Mouse (Mus musculus) midbrain, embryonic 11.5 days (tissue): ENCODE data around the gene Dlgap4. TPM values are rescaled to one million over a fixed set of nuclear protein-coding genes. Genes with fewer than 3 reads are reported as not detected.

Experiments
- ATAC-seq: fragments of 200-750 bp; cut with Nextera tagmentation; 2 replicates; pipeline ENCODE4 v1.8.0; 2017; ENCODE audit warnings: moderate TSS enrichment, moderate library complexity; ENCODE audit not compliant: low FRiP score
- DNase-seq: peaks from one replicate; pipeline ENCODE4 v3.0.0; 2015; ENCODE audit warnings: low spot score; ENCODE audit errors: missing footprints
- H3K27ac ChIP-seq: fragments of 300-500 bp; sonication (generic); 2 replicates; pipeline ENCODE4 v1.5.1; 2014; ENCODE audit warnings: low read depth, low read length
- H3K27me3 ChIP-seq: fragments of 300-500 bp; sonication (generic); 2 replicates; pipeline ENCODE4 v1.6.1; 2014; ENCODE audit warnings: mild to moderate bottlenecking, low read length, moderate library complexity, mixed read lengths; ENCODE audit not compliant: control insufficient read depth, insufficient read depth
- H3K36me3 ChIP-seq: fragments of 300-500 bp; sonication (generic); 2 replicates; pipeline ENCODE4 v1.6.1; 2014; ENCODE audit warnings: mild to moderate bottlenecking, low read length, moderate library complexity, mixed read lengths; ENCODE audit not compliant: control insufficient read depth, insufficient read depth
- H3K4me1 ChIP-seq: fragments of 300-500 bp; sonication (generic); 2 replicates; pipeline ENCODE4 v1.6.1; 2014; ENCODE audit warnings: low read length; ENCODE audit not compliant: control insufficient read depth, insufficient read depth
- H3K4me2 ChIP-seq: fragments of 300-500 bp; sonication (generic); 2 replicates; pipeline ENCODE4 v1.6.1; 2014; ENCODE audit warnings: mild to moderate bottlenecking, moderate library complexity
- H3K4me3 ChIP-seq: fragments of 300-500 bp; sonication (generic); 2 replicates; pipeline ENCODE4 v1.5.1; 2014; ENCODE audit warnings: low read depth, low read length
- H3K9ac ChIP-seq: fragments of 300-500 bp; sonication (generic); 2 replicates; pipeline ENCODE4 v1.6.1; 2014; ENCODE audit warnings: low read length
- H3K9me3 ChIP-seq: fragments of 300-500 bp; sonication (generic); 2 replicates; pipeline ENCODE4 v1.6.1; 2016; ENCODE audit warnings: low read length; ENCODE audit not compliant: control insufficient read depth
- WGBS: fragments of 180-500 bp; shearing (Covaris S2); extraction: QIAGEN DNeasy Blood & Tissue Kit; methylation state at CpG from one replicate; pipeline ENCODE4 v1.1.7; 2014; 5-methylcytosine and 5-hydroxymethylcytosine counted together
- polyA plus RNA-seq: library from polyadenylated mRNA; unstranded; fragments of >200 nt; fragmentation: Nextera tagmentation; extraction: Ambion mirVana; gene quantifications from 2 replicates; pipeline ENCODE4 v1.2.1, GENCODE M21; 2014

Dlgap4 gene
- polyA plus RNA-seq, 1 experiment from 2014 or later = 127 TPM

- Histone ChIP-seq H3K4me1 (no peaks in the 10 kb centered on the region), H3K27me3 (no peaks in the 10 kb centered on the region), H3K4me2 (no peak overlapping the region), H3K4me3 (no peak overlapping the region), H3K27ac (no peak overlapping the region), H3K9me3 (no peaks in the 10 kb centered on the region), H3K36me3 (no peaks in the 10 kb centered on the region), H3K9ac (no peak overlapping the region)
- ATAC-seq (no peak), DNase-seq (no peak)
- 76% methylated on average over 6 of the region's 6 CpGs for WGBS
Observed at GRCm38 (mm10) chr2:156659981-156660380, 46.5 kb downstream of the Dlgap4 start.

DNA sequence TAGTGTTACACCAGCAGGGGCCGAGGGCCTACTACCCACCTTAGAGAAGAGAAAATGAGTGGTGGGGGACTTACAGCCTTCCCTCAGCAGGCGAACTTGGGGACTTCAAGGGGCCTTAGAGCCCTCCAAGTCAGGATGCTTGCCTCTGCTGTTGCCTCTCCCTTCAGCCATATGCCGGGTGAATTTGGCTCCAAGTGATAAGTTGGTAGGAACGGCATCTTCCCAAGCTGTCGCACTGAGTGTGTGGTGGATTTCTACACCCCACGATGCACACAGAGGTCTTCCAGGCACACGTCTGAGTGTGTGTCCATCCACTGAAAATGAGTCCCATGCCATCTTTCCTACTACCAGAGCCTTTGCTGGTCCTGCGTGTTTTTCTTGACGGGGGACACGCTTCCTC is 49.7 kb downstream of the Dlgap4 start:
- H3K9ac ChIP-seq = no peak overlapping the region
- DNase-seq (no peak), ATAC-seq (no peak)
- H3K27me3 ChIP-seq = no peaks in the 10 kb centered on the region
- no peaks in the 10 kb centered on the region for H3K4me1 ChIP-seq
- H3K36me3 ChIP-seq = no peaks in the 10 kb centered on the region
- no peak overlapping the region for H3K27ac ChIP-seq
- H3K4me3 ChIP-seq = no peak overlapping the region
- no peak overlapping the region for H3K4me2 ChIP-seq
- H3K9me3 ChIP-seq = no peaks in the 10 kb centered on the region
- 83% methylated on average over 10 of the region's 10 CpGs for WGBS

- no peaks in the 10 kb centered on the region for H3K4me1 ChIP-seq
- no peak overlapping the region for H3K4me2 ChIP-seq
- no peak for ATAC-seq
- 30% methylated on average over 5 of the region's 5 CpGs for WGBS
- H3K36me3 ChIP-seq = no peaks in the 10 kb centered on the region
- no peak for DNase-seq
- H3K27me3 ChIP-seq = no peaks in the 10 kb centered on the region
- H3K9me3 ChIP-seq = no peaks in the 10 kb centered on the region
- no peak overlapping the region for H3K27ac ChIP-seq
- H3K9ac ChIP-seq = no peak overlapping the region
- H3K4me3 ChIP-seq = no peak overlapping the region
Observed at GRCm38 (mm10) chr2:156664407-156664806, 50.9 kb downstream of the Dlgap4 start.

DNA sequence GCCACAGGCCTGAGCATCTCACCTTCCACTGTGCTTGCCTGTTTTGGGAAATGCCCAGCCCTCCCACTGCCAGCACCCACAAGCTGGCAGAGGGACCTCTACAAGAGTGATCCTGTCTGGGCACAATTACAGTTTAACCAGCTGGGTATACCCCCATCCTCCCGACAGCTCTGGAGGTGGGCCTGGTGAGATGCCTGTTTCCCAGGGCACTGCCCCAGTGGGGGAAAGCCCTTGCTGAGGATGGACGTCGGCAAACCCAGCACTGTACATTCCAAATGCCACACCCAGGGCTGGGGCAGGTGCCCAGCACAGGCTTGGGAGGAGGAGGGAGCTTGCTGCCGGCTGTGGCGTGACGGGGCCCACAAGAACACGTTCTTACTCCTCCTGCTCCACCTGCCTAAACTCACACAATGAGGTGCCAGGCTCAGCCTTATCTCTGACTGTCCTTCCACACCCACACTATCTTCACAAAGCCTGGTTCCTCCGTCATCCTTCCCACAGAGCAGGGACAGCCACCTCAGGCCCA is 51.6 kb downstream of the Dlgap4 start:
- Histone ChIP-seq H3K27ac (no peak overlapping the region), H3K36me3 (no peaks in the 10 kb centered on the region), H3K9ac (no peak overlapping the region), H3K4me1 (no peaks in the 10 kb centered on the region), H3K4me3 (no peak overlapping the region), H3K27me3 (no peaks in the 10 kb centered on the region), H3K9me3 (no peaks in the 10 kb centered on the region), H3K4me2 (no peak overlapping the region)
- DNase-seq (no peak), ATAC-seq (no peak)
- 88% methylated on average over 8 of the region's 8 CpGs for WGBS

GRCm38 (mm10) chr2:156665620-156666196 is 52.2 kb downstream of the Dlgap4 start:
- H3K27ac ChIP-seq = no peak overlapping the region
- ATAC-seq (no peak), DNase-seq (no peak)
- no peak overlapping the region for H3K9ac ChIP-seq
- no peaks in the 10 kb centered on the region for H3K27me3 ChIP-seq
- H3K9me3 ChIP-seq = no peaks in the 10 kb centered on the region
- H3K4me1 ChIP-seq = no peaks in the 10 kb centered on the region
- no peak overlapping the region for H3K4me3 ChIP-seq
- no peak overlapping the region for H3K4me2 ChIP-seq
- no peaks in the 10 kb centered on the region for H3K36me3 ChIP-seq
- 85% methylated on average over 13 of the region's 13 CpGs for WGBS

- no peaks in the 10 kb centered on the region for H3K9me3 ChIP-seq
- 54% methylated on average over 12 of the region's 12 CpGs for WGBS
- H3K27ac ChIP-seq = no peak overlapping the region
- no peaks in the 10 kb centered on the region for H3K27me3 ChIP-seq
- no peak overlapping the region for H3K4me3 ChIP-seq
- no peak overlapping the region for H3K9ac ChIP-seq
- H3K36me3 ChIP-seq = no peaks in the 10 kb centered on the region
- ATAC-seq (peak; percentile 58; the same call in 1 of the 2 replicates), DNase-seq (no peak)
- no peak overlapping the region for H3K4me2 ChIP-seq
- H3K4me1 ChIP-seq = no peaks in the 10 kb centered on the region
Observed at GRCm38 (mm10) chr2:156666231-156666630, 52.7 kb downstream of the Dlgap4 start.

DNA sequence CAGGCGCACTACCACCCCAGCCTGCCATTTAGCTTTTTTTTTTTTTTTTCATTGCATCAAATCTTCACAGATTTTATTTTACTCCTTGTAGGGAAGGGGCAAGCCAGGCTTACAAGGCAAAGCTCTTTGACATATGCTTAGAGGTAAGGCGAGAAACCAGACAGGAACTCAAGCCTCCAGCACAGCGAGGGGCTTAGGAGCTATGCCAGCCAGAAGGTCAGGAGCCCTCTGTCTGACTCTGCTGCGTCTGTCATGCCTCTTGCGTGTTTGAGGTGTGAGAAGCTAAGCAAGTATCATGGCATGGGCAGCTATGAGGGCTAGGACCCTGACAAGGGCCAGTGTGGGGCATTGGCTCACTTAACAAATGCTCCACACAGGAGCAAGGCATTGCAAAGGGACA is 53.8 kb downstream of the Dlgap4 start:
- no peak overlapping the region for H3K27ac ChIP-seq
- no peak overlapping the region for H3K4me2 ChIP-seq
- whole genome bisulfite sequencing = 86% methylated on average over 5 of the region's 5 CpGs
- no peak for DNase-seq
- no peaks in the 10 kb centered on the region for H3K27me3 ChIP-seq
- no peaks in the 10 kb centered on the region for H3K4me1 ChIP-seq
- no peak overlapping the region for H3K9ac ChIP-seq
- H3K36me3 ChIP-seq = no peaks in the 10 kb centered on the region
- H3K4me3 ChIP-seq = no peak overlapping the region
- H3K9me3 ChIP-seq = no peaks in the 10 kb centered on the region
- ATAC-seq = no peak

- Histone ChIP-seq H3K27me3 (no peaks in the 10 kb centered on the region), H3K4me2 (no peak overlapping the region), H3K4me3 (no peak overlapping the region), H3K4me1 (no peaks in the 10 kb centered on the region), H3K9ac (no peak overlapping the region), H3K27ac (no peak overlapping the region), H3K9me3 (no peaks in the 10 kb centered on the region), H3K36me3 (no peaks in the 10 kb centered on the region)
- WGBS = 91% methylated on average over 6 of the region's 6 CpGs
- ATAC-seq = no peak
- no peak for DNase-seq
Observed at GRCm38 (mm10) chr2:156668625-156669024, 55.1 kb downstream of the Dlgap4 start.

GRCm38 (mm10) chr2:156673307-156673706 is 59.8 kb downstream of the Dlgap4 start:
- WGBS = 85% methylated on average over 10 of the region's 10 CpGs
- H3K27me3 ChIP-seq = no peaks in the 10 kb centered on the region
- DNase-seq (no peak), ATAC-seq (no peak)
- no peak overlapping the region for H3K27ac ChIP-seq
- no peaks in the 10 kb centered on the region for H3K9me3 ChIP-seq
- no peak overlapping the region for H3K4me3 ChIP-seq
- H3K4me1 ChIP-seq = no peaks in the 10 kb centered on the region
- no peak overlapping the region for H3K9ac ChIP-seq
- no peaks in the 10 kb centered on the region for H3K36me3 ChIP-seq
- no peak overlapping the region for H3K4me2 ChIP-seq
